Mouse (Mus musculus) megakaryocyte, adult 5-6 weeks (primary cell): Measurements from ENCODE around the gene Zfp839. TPM values are rescaled to one million over a fixed set of nuclear protein-coding genes. Genes with fewer than 3 reads are reported as not detected.

Experiments
- ATAC-seq: 2 replicates; pipeline ENCODE4 v1.8.0; 2016; ENCODE audit warnings: mild to moderate bottlenecking, inconsistent platforms; ENCODE audit not compliant: poor library complexity, severe bottlenecking
- total RNA-seq, 2 experiments: library from RNA; stranded (forward) in 1 of 2; stranded (reverse) in 1 of 2; fragments of 153-499, 151-499 nt in 1 of 2; fragments of 221-1000, 200-1000 nt in 1 of 2; gene quantifications; 2 replicates each; pipeline versions ENCODE4 v1.2.3 to v1.2.4; 2015 to 2017

Zfp839 gene
- total RNA-seq (2015) (3.3 and 4.5 TPM in 2 replicates), total RNA-seq (2017) (5.5 and 6.2 TPM in 2 replicates)

DNA sequence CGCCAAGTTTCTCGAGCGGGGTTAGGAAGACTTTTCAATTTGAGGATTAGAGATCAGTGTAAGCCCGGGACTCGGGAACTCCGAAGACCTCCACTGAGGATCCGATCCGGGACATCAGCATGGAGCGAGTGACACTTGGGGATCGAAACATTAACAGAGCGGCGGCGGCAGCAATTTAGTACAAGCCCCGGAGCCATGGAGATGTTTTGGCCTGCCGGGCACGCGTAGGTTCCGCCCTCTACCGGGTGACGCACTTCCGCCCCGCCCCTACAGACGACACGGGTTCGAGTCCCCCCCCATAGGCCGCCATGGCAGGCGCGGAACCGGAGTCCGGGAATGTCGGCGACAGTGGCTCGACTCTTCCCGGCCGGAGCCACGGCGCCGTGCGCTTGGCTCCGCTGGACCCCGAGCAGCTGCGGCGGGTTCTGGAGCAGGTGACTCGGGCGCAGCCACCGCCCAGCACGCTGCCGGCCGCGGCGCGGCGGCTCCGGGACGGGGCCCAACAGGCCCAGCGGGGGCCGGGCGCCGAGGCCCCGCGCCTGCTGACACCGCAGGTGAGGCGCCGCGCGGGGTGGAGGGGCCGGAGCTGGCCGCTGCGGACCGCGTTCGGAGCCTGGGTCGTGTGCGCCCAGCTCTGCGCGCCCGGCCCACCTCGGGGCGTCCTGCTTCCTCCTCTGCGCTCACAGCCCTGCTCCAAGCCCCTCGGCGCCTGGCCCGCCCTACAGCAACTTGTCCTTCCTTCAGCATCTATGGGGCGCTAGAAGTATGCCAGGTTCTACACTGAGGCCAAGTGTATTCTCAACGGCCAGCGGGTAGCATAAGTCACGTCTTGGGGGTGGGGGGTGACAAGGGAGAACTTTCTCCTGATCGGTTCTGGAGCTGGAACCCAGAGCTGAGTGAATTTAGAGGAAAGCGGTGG lies at the start of gene Zfp839:
Zfp839 (plus strand) TSS at position 244 of the 919 bp plus-strand sequence.
- ATAC-seq = peak; percentile 55

GRCm38 (mm10) chr12:110801876-110802464 lies 48.1 kb upstream of the Zfp839 start:
- ATAC-seq = no peak

DNA sequence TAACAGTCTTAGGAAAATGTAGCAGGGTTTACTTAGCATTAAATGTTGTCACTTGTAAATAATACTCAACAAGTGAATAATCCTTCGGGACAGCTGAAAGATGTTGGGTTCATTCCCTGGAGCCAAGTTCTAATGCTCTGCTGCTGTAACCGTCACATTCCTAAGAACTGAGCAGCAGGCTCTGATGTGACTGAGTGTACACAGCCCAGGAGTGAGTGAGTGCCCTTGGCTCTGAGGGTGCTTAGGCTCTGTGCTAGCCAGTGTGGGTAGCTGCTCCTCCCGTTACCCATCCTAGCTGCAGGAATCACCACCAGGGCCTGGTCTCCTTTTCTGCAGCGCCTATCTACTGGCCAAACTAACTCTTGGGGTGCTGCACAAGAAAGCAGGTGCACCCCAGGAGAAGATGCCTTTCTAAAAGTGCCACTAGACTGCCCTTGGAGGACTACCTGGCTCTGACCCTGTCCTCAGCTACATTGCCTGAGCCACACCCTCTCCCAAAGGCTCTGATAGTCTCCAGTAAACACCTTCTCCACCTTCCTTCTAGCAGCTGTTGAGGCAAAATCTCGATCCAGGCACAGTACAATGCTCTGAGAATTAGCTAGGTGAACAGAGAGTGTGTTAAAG lies 47.3 kb upstream of the Zfp839 start:
- ATAC-seq = no peak

DNA sequence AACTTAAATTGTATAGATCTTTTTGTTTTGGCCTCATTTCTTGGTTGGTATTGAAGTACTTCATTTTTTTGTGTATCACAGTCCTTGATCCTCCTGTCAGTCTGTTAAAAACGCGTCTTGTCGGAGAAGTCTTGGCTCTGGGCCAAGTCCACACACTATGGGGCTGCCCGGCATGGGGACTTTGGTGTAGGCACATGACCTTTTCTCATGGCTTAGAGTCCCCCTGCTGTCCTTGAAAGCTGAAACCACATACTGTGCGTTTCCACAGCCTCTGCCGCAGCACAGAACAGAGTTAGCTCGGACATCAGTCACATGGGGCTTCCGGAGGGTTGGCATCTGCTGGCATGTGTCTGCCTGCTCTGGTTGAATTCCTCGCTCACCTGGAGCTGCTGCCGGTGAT lies 45.8 kb upstream of the Zfp839 start:
- no peak for ATAC-seq

DNA sequence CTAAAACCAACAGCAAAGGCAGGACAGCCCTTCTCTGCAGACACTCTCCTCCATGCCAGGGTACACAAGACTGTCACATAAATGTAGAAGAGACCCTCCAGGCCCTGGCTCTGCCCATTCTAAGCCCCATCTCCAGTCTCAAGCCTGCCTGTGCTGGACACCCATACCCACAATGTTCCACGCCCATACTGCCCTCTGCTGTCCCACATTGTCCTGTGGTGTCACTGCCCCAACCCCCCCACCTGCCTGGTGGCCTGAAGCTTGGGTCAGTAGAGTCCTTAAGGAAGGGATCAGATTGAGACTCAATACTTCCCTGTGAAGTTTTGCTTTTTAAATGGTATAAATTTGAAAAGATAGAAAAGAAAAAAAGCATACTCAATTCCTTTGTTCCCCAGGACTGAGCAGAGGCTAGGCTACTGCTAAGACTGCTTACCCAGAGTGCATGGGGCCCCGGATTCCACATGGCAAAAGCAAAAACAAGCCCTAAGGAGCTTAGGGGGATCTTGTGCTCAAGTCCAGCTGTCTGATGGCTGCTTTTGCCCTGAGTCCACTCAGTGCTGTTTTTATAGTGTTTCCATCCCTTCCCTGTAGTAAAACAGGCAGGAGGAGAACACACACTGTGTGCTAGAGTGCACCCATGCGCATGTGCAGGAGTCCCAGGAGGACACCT lies 43.6 kb upstream of the Zfp839 start:
- no peak for ATAC-seq

- no peak for ATAC-seq
Measured at GRCm38 (mm10) chr12:110808430-110808829, 41.6 kb upstream of the Zfp839 start.

GRCm38 (mm10) chr12:110808848-110809247 lies 41.2 kb upstream of the Zfp839 start:
- ATAC-seq = no peak

DNA sequence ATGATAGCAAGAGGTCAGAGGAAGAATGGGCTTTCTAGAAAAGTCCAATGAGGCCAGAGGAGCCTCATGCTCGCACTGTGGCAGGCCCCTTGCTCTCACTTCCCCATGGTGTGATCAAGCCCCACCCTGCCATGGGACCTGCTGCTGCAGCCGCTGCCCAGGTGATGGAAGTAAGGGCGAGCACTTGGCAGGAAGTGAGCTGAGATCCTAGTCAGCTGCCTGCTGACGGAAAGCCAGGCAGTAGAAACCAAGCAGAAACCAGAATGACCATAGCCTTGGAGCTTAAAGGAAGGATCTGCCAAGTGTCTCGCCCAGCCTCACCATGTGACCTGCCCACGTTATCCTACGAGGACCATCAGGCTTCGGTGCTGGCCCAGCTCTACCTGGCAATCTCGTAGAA lies 36.9 kb upstream of the Zfp839 start:
- ATAC-seq = peak; percentile 89

DNA sequence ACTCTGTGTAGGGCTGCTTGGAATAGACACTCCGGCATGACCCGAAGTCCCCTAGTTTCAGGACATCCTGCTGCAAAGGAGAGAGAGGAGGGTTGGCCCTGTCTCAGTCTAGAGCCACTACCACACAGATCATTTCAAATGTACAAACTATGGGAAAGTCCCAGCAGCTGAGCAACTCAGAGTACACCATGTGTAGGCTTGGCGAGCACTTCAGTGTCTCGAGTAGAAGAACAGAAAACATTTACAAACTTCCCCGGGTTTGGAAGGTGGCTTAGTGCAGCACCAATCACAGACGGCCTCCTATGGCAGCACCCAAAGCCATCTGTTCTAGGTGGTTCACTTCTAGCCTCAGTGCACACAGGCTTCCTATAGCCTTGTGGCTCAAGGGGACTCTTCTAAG lies 36.4 kb upstream of the Zfp839 start:
- no peak for ATAC-seq

GRCm38 (mm10) chr12:110814924-110815323 lies 35.1 kb upstream of the Zfp839 start:
- no peak for ATAC-seq

- peak; percentile 46 for ATAC-seq
Measured at GRCm38 (mm10) chr12:110816833-110817232, 33.2 kb upstream of the Zfp839 start.

GRCm38 (mm10) chr12:110819367-110819766 lies 30.7 kb upstream of the Zfp839 start:
- ATAC-seq = no peak

DNA sequence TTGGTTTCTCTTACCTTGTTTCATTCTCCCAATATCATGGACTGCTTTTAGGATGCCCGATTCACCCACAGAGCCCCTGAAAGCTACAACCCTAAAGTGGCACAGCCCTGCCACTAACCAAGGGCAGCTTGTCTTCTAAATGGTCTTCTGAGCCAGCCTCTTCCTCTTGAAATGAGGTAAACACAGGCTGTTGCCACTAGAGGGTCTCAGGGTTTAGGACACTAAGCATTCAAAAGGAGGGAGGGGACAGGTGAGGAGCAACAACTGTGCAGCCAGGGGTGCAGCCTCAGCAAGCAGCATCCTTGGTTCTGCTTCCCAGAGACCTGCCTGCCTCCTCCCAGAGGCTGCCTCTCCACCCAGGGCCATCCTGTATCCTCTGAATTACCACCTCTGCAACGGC lies 28.3 kb upstream of the Zfp839 start:
- ATAC-seq = no peak

DNA sequence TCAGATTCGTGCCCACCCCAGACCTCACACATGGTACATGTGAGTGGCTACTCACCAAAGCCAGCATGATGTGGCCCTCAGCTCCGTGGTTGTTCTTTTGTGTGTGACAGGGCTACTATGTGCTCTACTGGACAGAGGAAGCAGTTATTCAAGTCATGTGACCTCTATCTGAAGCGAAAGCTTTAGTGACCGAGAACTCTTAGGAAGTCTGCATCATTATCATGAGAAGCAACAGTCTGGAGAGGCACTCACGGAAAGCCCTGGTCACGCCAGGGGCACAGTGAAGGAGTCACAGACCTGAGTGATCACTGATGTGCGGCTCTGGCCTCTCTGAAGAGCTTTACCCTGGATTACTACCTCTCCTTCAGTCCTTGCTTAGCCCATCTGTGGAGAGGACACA lies 27.7 kb upstream of the Zfp839 start:
- no peak for ATAC-seq

DNA sequence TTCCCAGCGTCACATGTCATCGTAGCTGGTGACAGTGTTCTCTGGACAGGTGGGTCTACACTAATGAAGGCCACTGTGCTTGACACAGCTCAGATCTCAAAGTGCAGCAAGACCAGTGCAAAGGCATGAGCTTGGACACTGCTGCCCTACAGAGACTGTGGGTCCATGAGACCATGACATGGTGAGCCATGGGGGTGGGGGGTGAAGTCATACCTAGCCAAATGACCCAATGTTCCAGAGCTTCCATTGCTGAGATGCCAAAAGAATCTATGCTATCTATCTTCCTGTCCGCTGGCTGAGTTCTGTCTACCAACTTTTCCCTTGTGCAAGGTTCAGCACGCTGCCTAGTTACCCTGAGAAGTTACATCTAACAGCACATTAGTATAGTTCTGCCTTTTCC lies 21.1 kb upstream of the Zfp839 start:
- no peak for ATAC-seq

DNA sequence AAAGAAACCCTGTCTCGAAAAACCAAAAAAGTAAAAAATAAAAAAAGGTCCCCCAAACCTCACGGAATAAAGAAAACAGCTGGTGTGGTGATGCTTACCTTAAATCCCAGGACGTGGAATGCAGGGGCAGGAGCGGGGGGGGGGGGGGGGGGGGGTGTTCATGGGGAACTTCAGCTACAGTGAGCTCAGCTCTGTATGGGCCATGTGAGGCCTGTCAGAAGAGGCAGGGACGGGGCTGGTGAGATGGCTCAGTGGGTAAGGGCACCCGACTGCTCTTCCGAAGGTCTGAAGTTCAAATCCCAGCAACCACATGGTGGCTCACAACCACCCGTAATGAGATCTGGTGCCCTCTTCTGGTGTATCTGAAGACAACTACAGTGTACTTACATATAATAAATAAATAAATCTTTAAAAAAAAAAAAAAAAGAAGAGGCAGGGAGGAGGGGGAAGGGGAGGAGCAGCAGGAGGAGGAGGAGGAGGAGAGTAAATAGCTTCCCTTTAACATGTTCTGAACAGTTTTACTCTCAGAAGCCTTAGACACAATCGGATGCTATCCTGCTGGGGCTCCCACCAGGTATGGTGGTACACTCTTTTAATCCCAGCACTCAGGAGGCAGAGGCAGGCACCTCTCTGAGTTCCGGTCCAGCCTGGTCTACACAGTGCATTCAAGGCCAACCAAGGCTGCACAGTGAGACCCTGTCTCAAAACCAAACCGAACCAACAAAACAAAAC lies 19.6 kb upstream of the Zfp839 start:
- no peak for ATAC-seq

- ATAC-seq = no peak
Measured at GRCm38 (mm10) chr12:110835182-110835581, 14.9 kb upstream of the Zfp839 start.

DNA sequence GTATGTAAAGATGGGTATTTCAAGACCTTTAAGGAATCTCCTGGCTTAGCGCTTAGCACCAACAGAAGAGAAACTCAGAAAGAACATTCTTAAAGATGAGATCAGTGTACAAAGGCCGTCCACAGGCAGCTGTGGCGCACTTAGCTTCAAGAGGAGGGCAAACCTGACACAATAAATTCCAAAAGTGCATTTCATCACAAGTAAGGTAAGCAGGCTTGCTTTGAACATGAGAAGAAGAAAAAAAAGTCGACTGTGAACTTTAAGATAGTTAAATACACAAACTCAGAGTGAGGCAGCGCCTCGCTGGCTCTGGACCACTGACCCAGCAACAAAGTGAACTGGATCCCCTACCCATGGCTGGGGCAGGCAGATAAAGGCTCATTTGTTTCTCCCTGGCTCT lies 13.3 kb upstream of the Zfp839 start:
- no peak for ATAC-seq

- peak; percentile 67 for ATAC-seq
Measured at GRCm38 (mm10) chr12:110837192-110837841, 12.7 kb upstream of the Zfp839 start.

DNA sequence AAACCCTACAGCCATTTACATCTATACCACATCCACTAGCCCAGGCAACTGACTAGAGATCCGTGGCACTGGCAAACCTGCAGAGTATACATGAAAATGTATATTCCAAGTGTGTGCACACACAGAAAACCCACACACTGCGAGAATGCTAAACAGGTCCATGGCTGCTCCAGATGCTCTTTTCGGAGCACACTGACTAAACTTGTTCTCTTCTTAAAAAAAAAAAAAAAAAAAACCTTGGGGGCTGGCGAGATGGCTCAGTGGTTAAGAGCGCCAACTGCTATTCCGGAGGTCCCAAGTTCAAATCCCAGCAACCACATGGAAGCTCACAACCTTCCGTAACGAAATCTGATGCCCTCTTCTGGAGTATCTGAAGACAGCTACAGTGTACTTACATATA lies 12.2 kb upstream of the Zfp839 start:
- ATAC-seq = no peak
